Mouse (Mus musculus): ENCODE data around the gene Tm4sf1.

The Tm4sf1 gene

DNA sequence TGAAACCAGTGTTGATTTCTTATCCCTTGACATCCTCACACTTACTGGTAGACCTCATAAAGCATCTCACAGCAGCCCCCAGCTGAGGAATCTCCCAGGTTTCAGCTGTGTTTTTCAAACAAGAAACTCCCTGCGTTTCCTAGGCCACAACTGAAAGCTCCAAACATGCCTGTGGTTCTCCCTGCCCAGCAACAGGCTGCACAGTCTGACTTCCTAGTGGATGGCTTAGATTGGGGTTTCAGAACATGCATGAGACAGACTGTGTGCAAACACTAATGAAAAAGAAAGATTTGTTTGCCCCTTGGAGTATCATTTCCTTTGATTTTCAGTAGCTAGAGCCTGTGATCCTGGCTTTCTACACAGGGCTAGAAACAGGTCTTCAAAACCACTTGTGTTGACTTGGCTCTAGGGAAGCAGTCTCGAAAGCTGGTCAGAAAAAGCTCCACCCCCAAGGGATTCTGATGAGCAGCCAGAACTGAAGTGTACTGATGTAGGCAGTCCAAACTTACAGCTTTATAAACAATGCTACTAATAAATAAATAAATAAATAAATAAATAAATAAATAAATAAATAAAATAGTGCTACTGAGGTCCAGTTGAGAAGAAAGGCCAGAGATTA lies at the start of gene Tm4sf1:
Tm4sf1 (minus strand) TSS at position 68 of the 619 bp plus-strand sequence.
- no peak for DNase-seq (ENCODE audit: low read depth, low spot score)

DNA sequence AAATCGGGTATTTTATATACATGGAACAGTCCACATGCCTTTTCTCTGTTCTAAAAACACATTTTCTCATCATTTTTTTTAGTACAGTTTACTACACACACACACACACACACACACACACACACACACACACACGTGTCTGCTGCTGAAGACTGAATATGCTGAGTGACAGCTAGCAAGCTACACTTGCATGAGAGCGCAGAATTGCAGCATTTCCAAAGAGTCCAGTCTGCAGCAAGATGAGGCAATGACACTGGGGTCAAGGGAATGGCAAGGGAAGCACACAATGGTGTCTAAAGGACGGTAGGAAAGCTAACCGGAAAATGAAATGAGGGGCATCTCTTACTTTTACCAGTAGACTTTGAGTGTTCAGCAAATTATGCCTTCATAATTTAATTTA lies 43.0 kb upstream of the Tm4sf1 start:
- DNase-seq (ENCODE audit: low read depth, low spot score) = no peak

DNA sequence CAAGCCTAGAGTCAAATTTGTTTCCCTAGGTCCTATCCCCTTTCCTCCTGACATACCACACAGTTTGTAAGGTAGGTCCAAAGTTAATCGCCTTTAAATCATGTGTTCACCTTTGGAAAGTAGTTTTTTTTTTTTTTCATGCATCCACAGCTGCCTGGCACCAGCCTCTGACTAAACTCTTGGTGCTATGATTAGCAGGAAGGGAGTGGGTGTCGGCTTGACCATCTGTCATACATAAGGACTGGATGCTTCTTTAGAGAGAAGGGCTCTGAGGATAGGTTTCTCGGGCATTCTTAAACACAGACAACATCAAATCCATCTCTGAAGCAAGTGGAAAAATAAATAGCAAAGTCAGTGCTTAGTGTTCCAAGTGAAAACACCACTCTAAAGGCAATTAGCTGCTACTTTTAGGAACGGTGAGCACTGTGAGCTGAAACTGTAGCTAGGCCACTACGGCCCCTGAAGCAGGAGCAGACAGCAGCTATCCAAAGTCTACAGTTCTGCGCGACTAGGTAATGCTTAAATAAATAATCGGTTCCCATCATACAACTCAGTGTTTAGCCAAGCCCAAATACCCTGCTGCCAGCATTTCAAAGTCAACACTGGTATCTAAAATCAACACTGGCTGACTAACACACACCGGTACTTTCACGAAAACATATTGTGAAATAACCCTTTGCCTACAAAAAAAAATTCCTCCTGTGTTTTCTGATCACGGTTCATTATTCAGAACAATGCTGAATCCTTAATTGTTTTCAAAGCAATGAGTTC lies 42.2 kb upstream of the Tm4sf1 start:
- no peak for DNase-seq (ENCODE audit: low read depth, low spot score)

DNA sequence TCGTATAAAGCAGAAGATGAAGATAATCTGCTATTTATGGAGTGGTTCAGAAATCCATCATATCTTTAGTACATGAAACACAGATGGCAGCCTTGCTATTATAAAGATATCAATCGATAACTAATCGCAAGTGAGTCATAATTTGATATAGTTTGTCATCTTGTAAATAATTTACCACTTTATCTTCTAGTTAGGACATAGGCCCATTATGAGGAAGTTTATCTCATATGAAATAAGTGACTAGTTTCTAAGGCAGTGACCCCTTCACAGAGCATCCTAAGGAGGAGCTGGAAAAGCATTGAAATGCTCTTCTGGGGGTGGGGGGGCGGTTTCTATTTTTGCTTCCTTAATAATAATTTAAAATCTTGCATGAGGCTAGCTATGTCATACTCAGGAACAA lies 41.2 kb upstream of the Tm4sf1 start:
- no peak for DNase-seq (ENCODE audit: low read depth, low spot score)

DNA sequence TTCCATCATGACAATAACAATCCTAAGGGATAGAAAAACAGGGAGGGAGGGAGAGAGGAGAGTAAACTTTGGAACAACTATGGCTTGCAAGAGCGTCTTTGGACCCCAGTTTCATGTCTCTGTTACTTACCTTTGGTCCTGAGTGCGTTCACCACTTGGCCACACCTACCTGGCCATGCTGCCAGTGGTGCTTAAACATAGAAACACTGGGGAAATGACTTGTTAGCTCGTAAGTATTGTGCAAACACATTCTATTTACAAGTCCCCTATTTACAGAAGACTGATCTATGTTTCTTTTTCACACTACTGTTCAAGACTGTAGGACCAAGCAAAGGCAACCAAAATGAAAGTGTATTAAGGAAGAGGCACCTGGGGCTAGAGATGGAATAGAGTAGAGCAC lies 39.5 kb upstream of the Tm4sf1 start:
- no peak for DNase-seq (ENCODE audit: low read depth, low spot score)

DNA sequence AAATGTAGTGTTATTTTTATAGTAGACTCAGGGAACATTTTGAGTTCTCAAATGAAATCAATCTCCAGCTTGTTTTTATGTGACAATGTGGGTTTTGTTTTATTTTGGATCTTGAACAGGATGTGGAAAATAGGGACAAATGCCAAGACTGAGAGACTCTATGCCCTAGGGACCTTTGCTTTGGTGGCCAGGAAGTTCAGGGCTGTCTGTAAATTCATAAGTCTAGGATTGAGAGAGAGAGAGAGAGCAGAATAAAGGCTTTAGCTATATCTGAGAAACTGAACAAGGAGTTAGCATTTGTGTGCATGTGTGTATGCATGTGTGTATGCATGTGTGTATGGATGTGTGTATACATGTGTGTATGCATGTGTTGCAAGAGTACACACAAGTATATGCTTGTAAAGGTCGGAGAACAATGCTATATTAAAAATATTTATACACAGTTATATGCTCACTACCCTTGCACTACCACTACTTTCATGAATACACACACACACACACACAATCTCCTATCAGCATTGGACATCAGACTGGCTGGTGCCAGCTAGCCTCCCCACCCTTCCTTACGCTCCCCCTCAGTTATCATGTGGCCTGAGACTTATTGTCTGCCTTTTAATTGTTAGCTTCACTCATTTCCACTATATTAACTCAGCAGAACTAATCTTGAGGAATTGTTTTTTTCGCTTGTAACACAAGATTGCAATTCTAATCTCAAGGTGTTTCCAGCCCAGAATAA lies 33.5 kb upstream of the Tm4sf1 start:
- no peak for DNase-seq (ENCODE audit: low read depth, low spot score)

DNA sequence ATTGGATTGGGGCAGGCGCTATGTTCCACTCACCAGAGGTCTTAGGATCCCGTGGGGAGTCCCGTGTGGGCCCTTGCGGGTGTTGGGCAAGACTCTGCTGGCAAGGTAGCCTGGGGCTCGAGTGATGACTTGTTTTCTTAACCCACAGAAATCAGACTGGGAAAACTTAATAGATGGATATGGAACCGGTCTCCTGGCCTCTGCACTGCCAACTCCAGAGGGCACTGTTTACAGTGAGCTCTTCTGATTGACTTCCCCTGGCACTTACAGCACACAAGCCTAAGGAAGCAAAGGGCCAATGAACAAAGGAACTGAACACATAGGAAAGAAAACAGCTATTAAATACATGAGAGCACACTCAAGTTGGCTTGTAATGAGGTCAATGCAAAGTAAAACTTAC lies 26.2 kb upstream of the Tm4sf1 start:
- no peak for DNase-seq (ENCODE audit: low read depth, low spot score)

DNA sequence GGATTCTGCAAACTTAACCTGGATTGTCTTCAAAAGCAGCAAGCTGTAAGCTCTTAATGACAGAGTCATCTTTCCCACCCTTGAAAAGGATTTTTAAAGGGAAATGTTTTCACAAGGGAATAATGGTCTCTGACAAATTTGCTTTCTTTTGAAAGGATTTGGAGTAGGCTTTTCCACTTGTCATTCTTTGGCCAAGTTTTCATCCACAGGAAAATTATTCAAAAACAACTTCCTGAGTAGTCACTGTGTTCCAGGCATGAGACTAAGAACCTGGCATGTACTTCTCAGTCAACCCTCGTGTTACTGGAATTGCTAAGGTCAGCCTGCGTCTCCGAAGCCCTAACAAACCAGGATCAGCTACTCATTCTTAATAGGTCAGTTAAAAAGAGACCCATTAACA lies 5.3 kb upstream of the Tm4sf1 start:
- DNase-seq (ENCODE audit: low read depth, low spot score) = no peak

DNA sequence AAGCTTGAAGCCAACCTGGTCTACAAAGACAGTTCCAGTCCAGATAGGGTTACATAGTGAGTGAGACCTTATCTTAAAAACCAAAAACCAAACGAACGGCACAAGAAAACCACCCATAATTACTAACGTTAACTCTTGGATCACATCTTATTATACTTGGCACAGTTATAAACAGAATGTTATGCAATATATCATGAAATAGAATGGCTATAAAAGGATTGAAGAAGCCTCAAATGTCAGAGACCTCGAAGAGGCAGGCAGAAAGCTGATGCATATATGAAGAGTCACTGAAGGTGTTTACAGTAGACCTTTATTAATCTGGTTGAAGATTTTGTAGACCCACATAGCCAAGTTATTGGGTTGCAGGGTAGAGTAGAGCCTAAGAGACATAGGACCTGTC lies 3.8 kb upstream of the Tm4sf1 start:
- DNase-seq (ENCODE audit: low read depth, low spot score) = no peak

DNA sequence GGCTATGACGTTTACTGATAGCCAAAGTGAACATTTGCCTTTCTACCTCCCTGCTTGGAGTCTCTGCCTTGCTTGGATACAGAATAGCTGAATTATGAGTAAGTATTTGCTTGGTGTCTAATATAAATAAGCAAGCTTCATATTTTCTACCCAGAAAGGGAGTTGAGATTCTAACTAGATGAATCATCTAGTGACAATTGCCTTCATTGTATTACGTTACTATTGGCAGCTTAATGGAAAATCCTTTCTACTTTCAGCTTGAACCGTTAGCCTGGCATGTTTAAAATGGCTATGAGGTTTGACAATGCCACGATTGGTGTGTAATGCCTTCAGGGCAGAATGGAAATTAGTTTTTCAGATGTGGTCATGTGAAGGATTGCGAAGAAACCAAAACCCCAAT lies 2.7 kb upstream of the Tm4sf1 start:
- DNase-seq (ENCODE audit: low read depth, low spot score) = no peak

DNA sequence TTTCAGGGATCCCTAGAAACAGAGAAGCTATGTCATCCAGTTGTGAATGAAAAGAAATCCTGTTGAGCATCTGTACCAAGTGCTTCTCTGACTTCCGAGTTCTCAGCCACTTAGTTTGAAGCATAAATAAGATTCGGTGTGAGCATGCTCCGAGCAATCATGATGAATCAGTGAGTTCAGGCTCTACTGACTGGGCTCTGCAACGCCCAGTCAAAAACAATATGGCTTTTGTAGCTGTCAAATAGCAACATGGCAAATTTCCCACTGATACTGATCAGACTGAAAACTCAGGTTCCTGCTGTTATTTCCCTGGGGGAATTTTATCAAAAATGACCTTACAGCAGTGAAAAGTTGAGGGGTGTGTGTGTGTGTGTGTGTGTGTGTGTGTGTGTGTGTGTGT lies 2.3 kb upstream of the Tm4sf1 start:
- no peak for DNase-seq (ENCODE audit: low read depth, low spot score)

DNA sequence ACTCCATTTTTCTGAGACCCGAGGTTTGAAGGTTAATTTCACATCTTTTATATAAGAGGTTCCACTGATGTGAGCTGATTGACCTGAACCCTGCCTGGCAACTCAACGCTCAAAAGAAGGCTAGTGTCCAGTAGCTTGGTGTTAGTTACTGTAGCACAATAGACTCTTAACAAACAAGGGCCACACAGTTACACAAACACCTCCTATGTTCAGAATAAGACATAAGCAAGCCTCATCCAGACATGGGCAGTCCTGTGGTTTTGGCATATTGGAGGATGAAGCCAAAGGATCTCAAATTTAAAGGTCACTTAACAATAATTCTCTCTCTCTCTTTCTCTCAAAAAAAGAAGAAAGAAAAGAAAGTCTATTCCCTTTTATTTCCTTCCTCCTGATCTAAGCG lies 1.7 kb upstream of the Tm4sf1 start:
- no peak for DNase-seq (ENCODE audit: low read depth, low spot score)

DNA sequence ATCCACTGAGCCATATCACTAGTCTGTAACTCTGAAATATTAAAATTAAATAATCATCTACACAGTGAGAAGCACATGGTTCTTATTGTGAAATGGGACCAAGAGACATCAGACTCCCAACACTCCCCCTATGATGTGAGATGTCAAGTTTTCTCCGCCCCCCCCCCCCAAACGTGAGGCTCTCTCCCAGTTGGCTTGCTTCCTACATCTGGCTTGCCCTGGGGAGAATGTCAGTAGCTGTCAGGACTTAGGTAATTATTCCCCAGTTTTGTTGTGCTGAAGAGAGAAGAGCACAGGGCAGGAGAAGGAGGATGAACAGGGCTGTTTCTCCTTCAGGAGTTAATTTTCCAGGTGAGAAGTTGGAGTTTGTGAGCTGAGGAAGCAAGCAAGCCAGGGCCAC lies 1.1 kb upstream of the Tm4sf1 start:
- DNase-seq (ENCODE audit: low read depth, low spot score) = no peak

DNA sequence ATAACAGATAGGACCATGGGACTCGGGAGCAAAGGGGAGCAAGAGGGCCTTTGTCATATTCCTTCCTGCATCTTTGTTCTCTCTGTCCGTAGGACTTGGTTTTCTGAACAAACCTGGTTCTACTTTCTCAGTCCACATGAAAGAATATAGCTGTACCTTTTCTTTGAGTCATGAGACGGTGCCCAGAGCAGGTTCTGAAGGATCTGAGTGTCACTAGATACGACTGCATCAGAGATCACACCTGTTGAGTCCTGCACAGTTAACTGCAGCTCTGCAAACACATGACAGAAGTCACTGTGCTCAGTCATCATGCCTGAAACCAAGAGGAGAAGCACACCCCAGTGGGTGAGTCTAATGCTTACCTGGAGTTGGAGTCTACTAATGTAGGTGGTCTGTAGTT lies 422 bp downstream of the Tm4sf1 start:
- no peak for DNase-seq (ENCODE audit: low read depth, low spot score)

DNA sequence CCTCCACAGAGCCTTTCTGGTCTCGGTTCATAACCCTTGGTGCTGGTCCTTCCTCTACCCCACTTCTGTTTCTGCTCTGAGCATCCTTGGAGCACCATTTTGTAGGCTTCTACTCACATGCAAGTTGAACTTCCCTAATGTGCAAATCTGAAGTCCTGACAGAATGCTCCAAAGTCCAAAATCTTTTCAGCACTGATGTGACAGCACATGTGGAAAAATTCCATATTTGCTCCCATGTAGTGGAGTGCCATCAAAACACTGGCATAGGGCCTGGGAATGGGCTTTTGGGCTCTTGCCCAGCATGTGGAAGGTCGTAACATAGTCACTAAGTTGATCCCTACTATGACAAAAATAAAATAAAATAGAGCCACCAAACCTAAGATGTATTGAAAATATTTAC lies 3.8 kb downstream of the Tm4sf1 start:
- DNase-seq (ENCODE audit: low read depth, low spot score) = no peak

DNA sequence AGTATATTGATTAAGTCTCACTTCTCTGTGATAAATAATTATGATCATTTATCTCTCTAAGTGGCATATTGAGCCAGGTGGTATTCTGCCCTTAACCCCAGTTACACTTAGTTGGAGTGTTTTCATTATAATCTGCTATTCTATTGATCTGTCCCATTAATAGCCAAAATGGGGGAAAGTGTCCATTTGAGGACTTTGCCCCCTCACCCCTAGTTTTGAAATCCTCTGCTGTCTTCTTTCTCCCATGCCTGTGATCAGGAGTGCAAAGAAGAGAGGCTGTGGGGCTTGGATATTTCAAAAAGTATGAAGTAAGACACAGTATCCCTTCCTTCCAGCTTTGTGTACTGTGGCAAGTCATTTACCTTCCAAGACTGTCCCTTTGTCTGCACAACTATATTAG lies 5.2 kb downstream of the Tm4sf1 start:
- DNase-seq (ENCODE audit: low read depth, low spot score) = no peak

DNA sequence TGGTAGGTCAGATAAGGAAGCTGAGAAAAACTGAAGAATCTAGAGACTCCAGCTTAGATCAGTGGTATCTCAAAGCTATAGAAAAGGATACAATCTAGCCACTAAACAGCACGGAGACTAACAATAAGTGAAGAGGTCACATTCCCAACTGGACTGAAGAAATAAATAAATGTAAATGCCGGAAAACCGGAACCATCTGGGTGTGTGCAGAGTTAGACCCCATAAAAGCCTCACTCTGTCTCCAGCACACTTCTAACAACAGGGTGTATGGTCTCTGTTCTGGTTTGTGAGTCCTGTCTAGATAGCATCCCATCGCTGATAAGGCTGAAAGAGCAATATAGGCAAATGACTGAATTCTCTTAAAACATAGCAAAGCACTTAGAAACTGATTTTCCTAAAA lies 6.2 kb downstream of the Tm4sf1 start:
- no peak for DNase-seq (ENCODE audit: low read depth, low spot score)

DNA sequence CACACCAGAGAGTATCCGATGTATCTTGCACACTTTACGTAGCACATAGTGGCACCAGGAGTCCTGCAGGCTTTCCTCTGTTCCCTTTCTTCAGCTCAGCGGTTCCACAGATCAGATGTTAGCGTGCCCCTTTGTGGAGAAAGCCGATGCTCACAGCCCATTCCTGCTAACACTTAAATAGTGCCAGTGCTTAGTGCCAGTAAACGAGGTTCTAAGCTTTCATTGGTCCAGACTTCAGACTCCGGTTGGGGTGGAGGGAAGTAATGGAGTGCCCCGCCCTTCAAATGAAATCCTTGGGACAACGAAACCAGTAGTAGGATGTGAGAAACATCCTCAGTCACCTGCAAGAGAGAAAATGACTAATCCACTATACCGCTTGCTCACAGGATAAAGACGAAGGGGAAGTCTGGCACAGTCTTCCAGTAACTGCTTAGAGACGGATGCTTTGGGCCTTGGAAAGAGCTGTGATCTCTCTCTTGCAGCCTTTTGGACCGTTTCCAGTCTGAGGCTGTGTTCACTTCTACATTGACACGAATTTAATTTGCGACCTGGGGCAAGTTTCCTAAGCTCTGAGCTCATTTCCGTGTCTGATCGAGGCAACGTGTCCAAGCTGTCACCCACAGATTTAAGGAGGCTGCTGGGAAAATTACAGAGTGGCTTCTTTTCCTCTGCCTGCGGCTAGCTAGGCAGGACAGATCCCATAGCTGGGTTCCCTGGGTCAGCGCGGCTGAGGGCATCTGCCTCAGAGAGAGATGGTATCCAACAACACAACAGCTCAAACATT lies 6.9 kb downstream of the Tm4sf1 start:
- no peak for DNase-seq (ENCODE audit: low read depth, low spot score)

DNA sequence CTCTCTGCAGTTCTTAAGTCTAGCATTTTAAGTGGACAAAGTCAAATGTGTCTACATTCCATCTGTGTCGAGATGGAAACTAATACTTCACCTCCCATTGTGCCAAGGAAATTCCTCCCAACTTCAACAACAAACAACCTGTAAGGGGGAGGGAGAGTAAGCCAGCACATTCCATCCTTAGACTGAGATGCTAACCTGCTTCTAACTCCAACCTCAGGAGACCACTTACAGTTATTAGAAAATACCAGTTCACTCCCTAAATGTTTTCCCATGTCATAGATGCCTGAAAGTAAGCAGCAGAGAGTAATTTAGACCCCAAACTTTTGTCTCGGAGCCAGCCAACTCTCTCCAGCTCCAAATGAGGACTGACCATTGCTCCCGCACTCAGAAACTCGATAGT lies 7.9 kb downstream of the Tm4sf1 start:
- no peak for DNase-seq (ENCODE audit: low read depth, low spot score)

DNA sequence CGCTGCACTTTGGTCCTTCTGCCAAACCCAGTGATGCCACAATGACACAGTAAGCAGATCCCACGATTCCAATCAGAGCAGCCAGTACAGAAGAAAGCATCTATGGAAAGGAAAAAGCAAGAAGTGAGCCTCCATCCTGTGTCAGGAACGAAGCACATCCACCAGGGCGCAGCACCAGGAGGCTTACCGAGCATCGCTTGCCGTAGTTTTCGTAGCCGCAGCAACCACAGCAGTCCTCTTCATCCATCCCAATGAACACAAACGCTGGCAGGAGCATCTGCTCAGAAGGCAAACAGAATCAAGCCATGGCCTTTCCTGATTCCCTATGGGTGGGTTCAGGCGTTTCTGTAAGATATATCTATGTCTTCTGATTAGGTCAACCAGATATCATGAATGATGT lies 9.0 kb downstream of the Tm4sf1 start:
- DNase-seq (ENCODE audit: low read depth, low spot score) = no peak

DNA sequence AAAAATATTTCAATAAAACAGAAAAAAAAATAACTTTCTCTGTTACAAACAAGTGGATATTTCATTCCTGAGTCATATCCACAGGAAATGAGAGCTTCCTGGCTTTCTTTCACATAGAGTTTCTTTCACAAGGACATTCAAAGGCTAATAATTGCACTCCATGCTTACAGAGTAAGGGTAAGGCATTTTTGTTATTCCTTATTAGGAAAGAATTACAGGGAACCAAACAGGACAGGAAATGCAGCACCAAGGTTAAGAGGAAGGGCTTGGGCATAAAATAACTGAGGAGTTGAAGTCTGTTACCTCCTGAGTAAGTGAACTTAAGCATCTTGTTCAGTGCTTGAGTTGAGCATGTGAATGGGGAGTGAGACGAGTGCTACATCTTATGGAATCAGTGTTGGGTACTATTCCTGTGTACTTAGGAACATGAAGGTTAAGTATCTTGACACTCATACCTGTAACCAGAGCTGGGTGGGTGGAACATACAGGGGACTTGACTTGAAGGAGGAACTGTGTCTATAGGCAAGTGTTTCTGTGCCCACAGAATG lies 12.8 kb downstream of the Tm4sf1 start:
- no peak for DNase-seq (ENCODE audit: low read depth, low spot score)
